In genomic region chr9:22707166-22707913, GRCm38 (mm10) we compare ENCODE assay signal across 20 mouse cellular contexts.
DNase-seq lines count a peak whose midpoint lies in the region; ATAC-seq and TF ChIP-seq lines count a peak whose summit lies in the region.
"Had no signal": no experiment of that assay in that cellular context is flagged by ENCODE, and none has a peak within 500 bp of the region (broad histone marks: within the 10 kb centered on the region; RNA-seq: fewer than 3 reads in every experiment).

No protein-coding gene starts in this region.

- ATAC-seq in hindbrain, embryonic 11.5 days (ENCODE audit: low FRiP score): no peak
- ATAC-seq in forebrain, embryonic 13.5 days: peak; percentile 34; the same call in 1 of the 2 replicates
- ATAC-seq in limb, embryonic 11.5 days (ENCODE audit: insufficient number of reproducible peaks, low FRiP score, low TSS enrichment, low read depth): no peak; the same call in 1 of the 2 replicates
- ATAC-seq in CD4-positive, CD25-positive, alpha-beta regulatory T cell, adult 4 months: no peak
- ATAC-seq: hindbrain, embryonic 16.5 days; midbrain, embryonic 15.5 days had no signal

- no peak overlapping the region for H3K4me3 ChIP-seq in hindbrain, embryonic 10.5 days
- H3K4me3 ChIP-seq in hindbrain, embryonic 11.5 days (ENCODE audit: low read depth, low read length): no peak overlapping the region
- H3K4me3 ChIP-seq in forebrain, embryonic 13.5 days: no peak overlapping the region
- H3K4me3 ChIP-seq in limb, embryonic 11.5 days (ENCODE audit: low read depth, low read length): no peak overlapping the region
- H3K4me3 ChIP-seq: midbrain, embryonic 15.5 days had no signal

- WGBS in hindbrain, embryonic 10.5 days: 39% methylated on average over 11 of the region's 11 CpGs
- 40% methylated on average over 11 of the region's 11 CpGs for WGBS in hindbrain, embryonic 11.5 days
- WGBS in forebrain, embryonic 13.5 days: 7% methylated on average over 11 of the region's 11 CpGs
- 10% methylated on average over 11 of the region's 11 CpGs for WGBS in limb, embryonic 11.5 days

- TF ChIP-seq CTCF in brain, embryonic 14.5 days (IDR thresholded peaks at IDR 0.05; ENCODE audit: borderline replicate concordance, extremely low read depth, insufficient read depth, insufficient read length): no peak

- H3K9me3 ChIP-seq in hindbrain, embryonic 10.5 days: peaks cover 5% of the 10 kb centered on the region
- H3K9me3 ChIP-seq in hindbrain, embryonic 11.5 days (ENCODE audit: control insufficient read depth, low read length): no peaks in the 10 kb centered on the region
- H3K9me3 ChIP-seq in forebrain, embryonic 13.5 days (replicated peaks): no peaks in the 10 kb centered on the region
- H3K9me3 ChIP-seq in limb, embryonic 11.5 days (ENCODE audit: control insufficient read depth, low read length): no peaks in the 10 kb centered on the region
- H3K9me3 ChIP-seq: midbrain, embryonic 15.5 days had no signal

- peaks cover 23% of the 10 kb centered on the region for H3K4me1 ChIP-seq in hindbrain, embryonic 10.5 days (replicated peaks)
- no peaks in the 10 kb centered on the region; the same call in 1 of the 2 replicates for H3K4me1 ChIP-seq in hindbrain, embryonic 11.5 days (replicated peaks; ENCODE audit: control insufficient read depth, insufficient read depth, low read length)
- peaks cover 32% of the 10 kb centered on the region for H3K4me1 ChIP-seq in forebrain, embryonic 13.5 days
- H3K4me1 ChIP-seq in limb, embryonic 11.5 days (ENCODE audit: control insufficient read depth, insufficient read depth, low read length): 0 out of 2 replicates have a peak, but pooled peaks cover 5% of the 10 kb centered on the region

- no peaks in the 10 kb centered on the region for H3K36me3 ChIP-seq in hindbrain, embryonic 10.5 days
- H3K36me3 ChIP-seq in hindbrain, embryonic 11.5 days (ENCODE audit: control insufficient read depth, insufficient read depth, low read length): no peaks in the 10 kb centered on the region
- no peaks in the 10 kb centered on the region for H3K36me3 ChIP-seq in forebrain, embryonic 13.5 days (ENCODE audit: poor library complexity, severe bottlenecking)
- no peaks in the 10 kb centered on the region for H3K36me3 ChIP-seq in limb, embryonic 11.5 days (ENCODE audit: control insufficient read depth, insufficient read depth, low read length)
- H3K36me3 ChIP-seq: G1E; midbrain, embryonic 15.5 days had no signal

- H3K27ac ChIP-seq in hindbrain, embryonic 10.5 days: no peak overlapping the region
- H3K27ac ChIP-seq in hindbrain, embryonic 11.5 days (ENCODE audit: low read depth, low read length): no peak overlapping the region
- peak overlapping the region; percentile 48 for H3K27ac ChIP-seq in forebrain, embryonic 13.5 days
- H3K27ac ChIP-seq in limb, embryonic 11.5 days (replicated peaks; ENCODE audit: low read depth, low read length): no peak overlapping the region
- H3K27ac ChIP-seq: midbrain, embryonic 15.5 days had no signal

- H3K9ac ChIP-seq in hindbrain, embryonic 11.5 days (ENCODE audit: low read depth, low read length): no peak overlapping the region
- no peak overlapping the region for H3K9ac ChIP-seq in forebrain, embryonic 13.5 days
- no peak overlapping the region for H3K9ac ChIP-seq in limb, embryonic 11.5 days (ENCODE audit: low read length)
- H3K9ac ChIP-seq: midbrain, embryonic 15.5 days had no signal

- peak; percentile 18 for DNase-seq in hindbrain, embryonic 10.5 days (ENCODE audit: low spot score)
- DNase-seq in hindbrain, embryonic 11.5 days (ENCODE audit: low spot score): no peak
- DNase-seq in brain, embryonic 14.5 days (ENCODE audit: low read depth): peak; percentile 73
- DNase-seq in limb, embryonic 11.5 days (ENCODE audit: low spot score): peak; percentile 41
- no peak for DNase-seq in thymus, postnatal 36 days
- DNase-seq in layer of hippocampus, postnatal 25 days (ENCODE audit: extremely low spot score in 1 of 2, low spot score in 1 of 2): no peak
- DNase-seq: adrenal gland, postnatal 25 days; cerebellum, adult 11-12 months; heart, postnatal 10 days; kidney, adult 11 months; layer of hippocampus, postnatal 36 days; lung, adult 18-20 months; lung, postnatal 14 days; thymus, postnatal 14 days had no signal

- H3K27me3 ChIP-seq in hindbrain, embryonic 10.5 days (ENCODE audit: insufficient read depth, poor library complexity, severe bottlenecking): no peaks in the 10 kb centered on the region
- no peaks in the 10 kb centered on the region for H3K27me3 ChIP-seq in hindbrain, embryonic 11.5 days (ENCODE audit: control insufficient read depth, insufficient read depth, low read length)
- H3K27me3 ChIP-seq in forebrain, embryonic 13.5 days: no peaks in the 10 kb centered on the region
- H3K27me3 ChIP-seq in limb, embryonic 11.5 days (ENCODE audit: control insufficient read depth, insufficient read depth, low read length): no peaks in the 10 kb centered on the region
- H3K27me3 ChIP-seq: midbrain, embryonic 15.5 days had no signal

- TF ChIP-seq POLR2A in brain, embryonic 14.5 days (IDR thresholded peaks at IDR 0.05; ENCODE audit: borderline replicate concordance, extremely low read depth, insufficient read depth, insufficient read length, poor library complexity, severe bottlenecking): no peak

- no peak overlapping the region for H3K4me2 ChIP-seq in hindbrain, embryonic 11.5 days (replicated peaks; ENCODE audit: low read depth, low read length)
- H3K4me2 ChIP-seq in forebrain, embryonic 13.5 days: peak overlapping the region; percentile 19
- H3K4me2 ChIP-seq in limb, embryonic 11.5 days (ENCODE audit: low read depth, severe bottlenecking): no peak overlapping the region
- H3K4me2 ChIP-seq: heart, embryonic 11.5 days; midbrain, embryonic 15.5 days had no signal

Comparison
In these comparisons a context has a peak if more than half of its experiments do, and no peak if none do; other contexts are left out.
1. DNase-seq: peak in hindbrain, embryonic 10.5 days (single experiment), brain, embryonic 14.5 days (single experiment) and limb, embryonic 11.5 days (single experiment); none in hindbrain, embryonic 11.5 days (single experiment), thymus, postnatal 36 days (0 of 2) and layer of hippocampus, postnatal 25 days (0 of 2).